Mouse (Mus musculus) bone marrow, adult 2 months (tissue): ENCODE data around the gene Mier3.

ENCODE experiments used
- CTCF ChIP-seq: fragments of 200-500 bp; IDR thresholded peaks from 2 replicates; pipeline ENCODE4 v1.5.1; 2011; ENCODE audit warnings: low read length, control low read depth; ENCODE audit not compliant: control insufficient read depth, insufficient read depth
- POLR2A ChIP-seq: fragments of 200-500 bp; IDR thresholded peaks from 2 replicates; pipeline ENCODE4 v1.6.1; 2011; ENCODE audit warnings: low read depth, mild to moderate bottlenecking, control low read depth, low read length, borderline replicate concordance; ENCODE audit not compliant: control insufficient read depth

- TF ChIP-seq CTCF (no peak), POLR2A (no peak)
These were observed 3.4 kb downstream of the Mier3 start for GRCm38 (mm10) chr13:111684056-111684625.
